Mouse (Mus musculus): ENCODE data around the gene Kcnq1.
A peak's percentile ranks its signal among the peaks of the same experiment; 100 is the strongest.

Kcnq1 gene

DNA sequence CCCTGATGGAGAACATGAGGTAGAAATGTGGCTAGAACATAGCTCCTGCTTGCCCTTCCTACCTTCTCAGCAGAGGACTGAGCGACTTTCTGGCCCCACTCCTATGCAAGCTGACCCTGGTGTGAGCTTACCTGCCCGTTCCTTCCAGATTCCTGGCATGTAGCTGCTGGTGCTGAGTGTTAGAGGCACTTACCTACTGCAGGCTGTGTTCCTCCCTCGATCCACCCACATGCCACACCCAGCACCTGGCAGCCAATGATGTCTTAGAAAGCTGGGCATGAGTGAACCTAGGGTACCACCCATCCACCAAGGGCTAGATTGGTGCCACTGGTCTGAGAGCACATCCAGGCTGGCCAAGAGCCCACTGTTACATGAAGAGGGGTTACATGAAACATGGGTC, 12.3 kb upstream of the Kcnq1 start:
- no peak for DNase-seq

DNA sequence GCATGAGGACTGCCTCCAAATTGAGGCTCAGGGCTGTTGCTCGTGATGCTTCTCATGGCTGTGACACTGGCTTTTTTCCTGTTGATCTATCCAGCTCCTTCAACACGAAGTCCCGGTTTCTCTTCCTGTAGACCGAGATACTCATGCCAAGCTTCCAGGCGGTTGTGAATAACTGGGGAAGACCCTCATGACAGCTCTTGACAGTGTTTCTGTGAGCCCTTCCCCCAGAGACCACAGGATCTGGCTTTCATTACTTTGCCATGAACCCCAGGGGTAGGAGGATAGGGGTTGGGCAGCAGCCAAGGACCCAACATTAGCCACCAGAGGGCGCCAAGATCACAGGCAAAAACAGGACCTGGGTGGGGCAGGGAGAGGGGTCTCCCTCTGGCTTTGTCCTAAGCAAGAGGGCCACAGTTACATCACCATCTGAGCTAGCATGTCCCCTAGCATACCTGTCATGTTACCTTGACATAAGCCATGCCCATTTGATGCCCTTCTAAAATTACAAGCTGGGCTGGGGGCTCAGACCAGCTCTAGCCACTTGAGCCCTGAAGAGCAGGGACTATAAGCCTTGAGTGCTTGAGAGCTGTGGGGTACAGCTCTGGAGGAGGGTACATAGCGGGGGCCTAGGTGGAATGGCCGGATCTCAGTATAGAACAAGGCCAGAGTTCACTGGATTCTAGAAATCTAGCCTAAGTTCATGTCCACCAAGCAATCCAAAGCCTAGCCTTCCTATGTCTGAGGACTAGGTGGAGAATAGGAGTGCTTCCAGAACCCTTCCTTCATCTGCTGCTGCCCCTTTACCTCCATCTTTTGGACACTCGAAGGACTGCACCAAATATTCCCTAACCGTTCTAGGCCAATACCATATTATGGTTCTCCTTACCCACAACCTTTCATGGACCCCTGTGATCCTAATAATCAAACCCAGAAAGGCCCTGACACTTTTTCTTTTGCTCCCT, 11.3 kb upstream of the Kcnq1 start, which contains the start of gene Trpm5:
Trpm5 (minus strand) TSS at position 51 of the 962 bp plus-strand sequence.
- DNase-seq, result peak; percentile 56 to 76

DNA sequence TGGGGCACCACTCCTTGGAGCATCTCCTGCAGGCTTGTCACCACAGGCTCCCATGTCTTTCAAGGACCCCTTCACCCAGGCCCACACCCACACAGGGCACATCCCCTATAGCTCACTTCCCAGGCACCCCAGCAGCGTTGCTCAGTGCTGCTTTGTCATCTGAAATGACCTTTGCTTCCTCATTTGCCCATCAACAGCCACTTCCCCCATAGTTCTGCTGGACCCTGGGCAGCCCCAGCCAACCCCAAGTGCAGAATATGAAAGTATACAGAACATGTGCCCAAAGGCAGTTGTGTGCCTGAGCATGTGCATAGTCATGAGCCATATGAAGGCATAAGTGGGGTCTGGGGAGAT, 10.6 kb upstream of the Kcnq1 start:
- DNase-seq, result no peak

DNA sequence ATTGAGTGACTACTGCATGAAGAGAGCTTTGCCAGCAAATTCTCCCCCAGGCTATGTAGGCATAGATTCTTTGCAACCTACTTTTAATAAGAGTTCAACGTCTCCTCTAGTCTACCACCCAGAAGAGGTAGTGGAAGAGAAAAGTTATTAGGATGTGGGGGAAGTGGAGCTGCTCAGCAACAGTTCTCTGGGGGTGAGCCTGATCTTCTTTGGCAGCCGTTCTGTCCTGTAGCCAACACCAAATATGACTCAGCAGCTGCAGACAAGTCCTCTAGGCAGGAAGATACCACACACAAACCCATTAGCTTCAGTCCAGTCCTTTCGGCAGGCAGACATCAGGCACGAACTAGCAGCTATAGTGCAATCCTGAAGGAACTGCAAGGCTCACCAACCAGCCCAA, 5.4 kb upstream of the Kcnq1 start:
- no peak for DNase-seq

- peak; percentile 43 to 77 for DNase-seq
Observed at GRCm38 (mm10) chr7:143105258-143105897, 784 bp upstream of the Kcnq1 start.

GRCm38 (mm10) chr7:143106672-143107465, 707 bp downstream of the Kcnq1 start:
- peak; percentile 75 to 91 for DNase-seq

DNA sequence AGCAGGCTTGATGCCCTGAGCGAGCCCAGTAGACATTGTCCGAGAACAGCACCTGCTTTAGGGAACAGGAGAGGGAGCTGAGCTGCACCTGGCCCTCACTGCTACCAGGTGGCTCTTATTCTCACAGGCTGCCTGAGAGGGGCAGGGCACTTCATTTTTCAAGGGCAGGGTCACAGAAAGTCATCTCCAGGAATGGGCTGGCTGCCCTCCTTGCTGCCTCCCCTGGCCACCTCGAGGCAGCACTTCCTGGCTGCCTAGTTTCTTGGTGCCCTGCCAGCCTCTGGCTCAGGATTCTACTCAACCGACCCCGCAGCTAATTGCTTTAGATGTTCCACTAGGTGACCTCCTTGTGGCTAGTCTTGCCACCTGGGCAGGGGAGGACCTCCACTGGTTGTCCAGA, 2.0 kb downstream of the Kcnq1 start:
- DNase-seq, result peak; percentile 74 to 87

- peak in 1 of 2 experiments; percentile 39 for DNase-seq
Observed at GRCm38 (mm10) chr7:143108996-143109660, 3.0 kb downstream of the Kcnq1 start.

GRCm38 (mm10) chr7:143109696-143110095, 3.5 kb downstream of the Kcnq1 start:
- DNase-seq, result peak in 1 of 2 experiments; percentile 28

- DNase-seq, result no peak
Observed at GRCm38 (mm10) chr7:143110803-143111202, 4.6 kb downstream of the Kcnq1 start.

DNA sequence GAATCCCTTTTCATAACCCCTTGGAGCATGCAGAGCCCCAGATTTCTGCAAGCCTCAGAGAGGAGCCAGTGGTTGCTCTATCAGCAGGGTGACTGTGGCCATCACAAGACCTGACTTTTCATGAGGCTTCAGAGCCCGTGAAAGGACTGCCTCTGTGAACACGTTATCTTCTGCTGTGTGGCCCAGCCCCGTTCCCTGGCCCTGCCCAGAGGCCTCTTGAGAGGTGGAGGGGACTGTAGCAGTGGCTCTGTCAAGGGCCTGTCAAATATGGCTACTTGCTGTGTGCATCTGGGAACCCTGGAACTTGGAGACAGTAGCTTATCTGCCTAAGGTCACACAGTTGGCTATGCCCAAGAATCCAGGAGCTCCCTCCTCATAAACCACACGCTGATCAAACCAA, 5.6 kb downstream of the Kcnq1 start:
- DNase-seq, result no peak

GRCm38 (mm10) chr7:143112395-143112794, 6.2 kb downstream of the Kcnq1 start:
- no peak for DNase-seq

DNA sequence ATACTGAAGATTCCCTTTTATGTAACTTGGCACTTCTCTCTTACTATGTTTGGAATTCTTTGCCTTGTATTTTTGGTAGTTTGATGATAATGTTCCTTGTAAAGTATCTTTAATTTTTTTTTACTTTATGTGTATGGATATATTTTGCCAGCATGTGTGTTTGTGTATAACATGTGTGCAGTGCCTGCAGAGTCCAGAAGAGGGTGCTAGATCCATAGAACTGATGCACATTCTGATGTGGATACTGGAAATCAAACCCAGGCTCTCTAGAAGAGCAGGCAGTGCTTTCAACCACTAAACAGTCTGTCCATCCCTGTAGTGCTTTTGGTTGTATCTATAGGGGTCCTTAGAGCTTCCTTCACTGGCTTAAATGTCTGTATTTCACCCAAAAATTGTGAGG, 8.6 kb downstream of the Kcnq1 start:
- DNase-seq, result no peak

- no peak for DNase-seq
Observed at GRCm38 (mm10) chr7:143116521-143116920, 10.4 kb downstream of the Kcnq1 start.

DNA sequence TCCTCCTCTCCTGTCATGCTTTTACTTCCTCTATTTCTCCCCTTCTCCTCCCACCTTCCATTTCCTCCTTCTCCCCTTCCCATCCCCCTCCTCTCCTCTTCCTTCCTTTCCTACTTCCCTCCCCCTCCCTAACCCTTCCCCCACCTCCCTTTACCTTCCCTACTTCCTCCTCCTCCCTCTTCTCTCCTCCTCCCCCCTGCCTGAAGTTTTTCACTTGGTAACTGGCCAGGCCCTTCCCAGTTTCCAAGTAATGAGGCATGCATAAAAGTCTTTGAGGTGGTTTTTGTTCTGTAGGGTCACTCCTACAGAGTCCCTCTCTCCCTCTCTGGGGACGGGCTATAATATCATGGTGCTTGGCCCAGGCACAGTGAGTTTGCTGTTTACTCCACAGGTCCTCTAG, 13.2 kb downstream of the Kcnq1 start:
- DNase-seq, result peak; percentile 33 to 68

DNA sequence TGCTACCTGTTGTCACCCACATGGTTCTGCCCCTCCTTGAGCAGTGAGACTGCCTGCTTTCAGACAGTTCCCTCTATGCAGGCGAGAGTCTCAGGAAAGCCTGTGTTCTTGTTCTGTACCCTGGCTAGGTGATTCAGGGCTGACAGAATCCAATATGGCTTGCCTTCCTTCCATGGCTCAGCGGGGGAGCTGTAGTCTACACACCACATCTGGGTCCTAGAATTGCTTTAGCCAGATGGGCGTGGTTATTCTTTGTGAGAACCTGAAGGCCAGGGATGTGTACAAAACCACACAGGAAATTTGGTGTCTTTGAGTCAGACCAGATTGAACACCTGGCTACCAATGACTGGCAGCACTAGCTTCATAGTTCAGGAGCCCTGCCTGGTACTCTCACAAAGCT, 13.7 kb downstream of the Kcnq1 start:
- no peak for DNase-seq

DNA sequence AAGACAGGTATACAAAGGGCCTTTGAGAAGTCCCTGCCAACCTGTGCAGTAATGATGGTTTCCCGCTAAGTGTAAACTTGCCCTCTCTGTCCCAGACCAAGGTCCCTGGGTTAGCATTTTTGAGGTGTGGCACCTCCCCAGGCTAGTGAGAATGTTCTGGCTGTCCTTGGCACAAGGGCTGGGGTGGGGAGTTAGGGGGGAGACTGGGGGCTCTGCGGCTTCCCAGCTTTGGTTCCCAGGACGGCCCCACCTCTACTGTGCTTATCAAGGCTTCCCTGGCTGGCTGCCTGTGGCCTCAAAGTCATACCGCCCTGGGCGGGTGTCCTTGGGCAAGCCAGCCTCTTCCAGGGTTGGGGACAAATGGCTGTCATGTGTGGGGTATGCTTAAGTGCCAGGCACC, 16.0 kb downstream of the Kcnq1 start:
- peak; percentile 30 to 67 for DNase-seq

GRCm38 (mm10) chr7:143123876-143124669, 17.9 kb downstream of the Kcnq1 start:
- peak; percentile 70 to 88 for DNase-seq

- DNase-seq, result no peak
Observed at GRCm38 (mm10) chr7:143124902-143125301, 18.7 kb downstream of the Kcnq1 start.

- DNase-seq, result no peak
Observed at GRCm38 (mm10) chr7:143132815-143133214, 26.7 kb downstream of the Kcnq1 start.

GRCm38 (mm10) chr7:143136125-143136524, 30.0 kb downstream of the Kcnq1 start:
- DNase-seq, result no peak

GRCm38 (mm10) chr7:143136561-143136960, 30.4 kb downstream of the Kcnq1 start:
- DNase-seq, result no peak
